Mouse (Mus musculus) heart, postnatal 25 days (tissue): ENCODE measurements around the gene Ipo4. TPM values are rescaled to one million over a fixed set of nuclear protein-coding genes. Genes with fewer than 3 reads are reported as not detected.

Source experiments
- DNase-seq: peaks from one replicate; pipeline ENCODE4 v3.0.0; 2022; ENCODE audit warnings: low spot score
- intact Hi-C: fragments of 180-260 bp; cut with DNase I; formaldehyde crosslinking; loops from one replicate; pipeline ENCODE4 v1.15.1; 2025
- total RNA-seq, 2 experiments: library from RNA; stranded (reverse); gene quantifications; 2 replicates each; pipeline ENCODE4 v1.2.3; 2021

The Ipo4 gene
- 10 to 100 TPM; 51.1 to 57.0 TPM for total RNA-seq

DNA sequence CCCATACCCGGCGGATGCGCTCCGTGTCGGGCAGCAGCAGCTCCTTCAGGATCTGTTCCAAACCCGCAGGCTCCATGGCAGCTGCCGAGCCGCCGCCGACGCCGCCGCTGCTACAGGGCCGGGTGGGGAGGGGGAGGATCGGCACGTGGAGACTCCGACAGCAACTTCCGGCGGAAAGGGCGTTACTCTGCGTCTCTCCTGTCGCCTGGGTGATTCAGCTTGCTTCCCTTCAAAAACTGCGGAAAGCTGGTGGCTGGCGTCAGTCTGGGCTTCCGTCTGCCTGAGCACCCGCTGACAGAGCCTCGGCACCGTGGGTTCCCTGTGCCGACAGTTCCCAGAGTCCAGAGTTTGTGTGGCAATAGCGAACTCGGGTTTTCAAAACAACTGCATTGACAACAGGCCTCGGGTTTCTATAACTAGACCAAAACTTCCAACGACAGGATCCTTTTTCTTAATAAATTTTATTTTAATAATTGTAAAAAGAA is at the start of gene Ipo4:
TSS of gene Ipo4 (minus strand) at position 435 of the 485 bp plus-strand sequence.
- peak; percentile 77 for DNase-seq
- intact Hi-C loops, result loop anchor here (5.0 kb wide), 1 partner anchor 37 kb away; the partner anchor contains the start of genes Gmpr2 and Nedd8

DNA sequence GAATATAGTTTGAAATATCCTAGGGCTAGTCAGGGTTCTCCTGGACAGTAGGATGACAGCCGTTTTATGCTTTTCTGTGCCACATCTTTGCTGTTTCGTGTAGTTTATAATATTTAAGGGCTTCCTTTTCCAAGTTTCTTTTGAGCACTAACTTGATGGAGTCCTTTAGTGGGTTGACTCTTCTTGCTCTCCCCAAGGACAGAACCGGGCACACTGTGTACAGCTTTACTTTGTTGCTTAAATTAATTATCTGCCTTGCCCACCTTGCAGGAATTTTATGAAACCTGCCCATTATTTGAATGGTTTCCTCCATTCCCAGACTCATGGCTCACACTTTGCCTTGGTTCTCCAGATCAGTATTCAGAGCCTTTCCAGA is 46.3 kb upstream of the Ipo4 start:
- intact Hi-C loops, result loop anchor here (1.0 to 2.0 kb wide), 2 partner anchors 39 to 63 kb away; partner anchors contain the start of genes Dhrs1 and Nop9

DNA sequence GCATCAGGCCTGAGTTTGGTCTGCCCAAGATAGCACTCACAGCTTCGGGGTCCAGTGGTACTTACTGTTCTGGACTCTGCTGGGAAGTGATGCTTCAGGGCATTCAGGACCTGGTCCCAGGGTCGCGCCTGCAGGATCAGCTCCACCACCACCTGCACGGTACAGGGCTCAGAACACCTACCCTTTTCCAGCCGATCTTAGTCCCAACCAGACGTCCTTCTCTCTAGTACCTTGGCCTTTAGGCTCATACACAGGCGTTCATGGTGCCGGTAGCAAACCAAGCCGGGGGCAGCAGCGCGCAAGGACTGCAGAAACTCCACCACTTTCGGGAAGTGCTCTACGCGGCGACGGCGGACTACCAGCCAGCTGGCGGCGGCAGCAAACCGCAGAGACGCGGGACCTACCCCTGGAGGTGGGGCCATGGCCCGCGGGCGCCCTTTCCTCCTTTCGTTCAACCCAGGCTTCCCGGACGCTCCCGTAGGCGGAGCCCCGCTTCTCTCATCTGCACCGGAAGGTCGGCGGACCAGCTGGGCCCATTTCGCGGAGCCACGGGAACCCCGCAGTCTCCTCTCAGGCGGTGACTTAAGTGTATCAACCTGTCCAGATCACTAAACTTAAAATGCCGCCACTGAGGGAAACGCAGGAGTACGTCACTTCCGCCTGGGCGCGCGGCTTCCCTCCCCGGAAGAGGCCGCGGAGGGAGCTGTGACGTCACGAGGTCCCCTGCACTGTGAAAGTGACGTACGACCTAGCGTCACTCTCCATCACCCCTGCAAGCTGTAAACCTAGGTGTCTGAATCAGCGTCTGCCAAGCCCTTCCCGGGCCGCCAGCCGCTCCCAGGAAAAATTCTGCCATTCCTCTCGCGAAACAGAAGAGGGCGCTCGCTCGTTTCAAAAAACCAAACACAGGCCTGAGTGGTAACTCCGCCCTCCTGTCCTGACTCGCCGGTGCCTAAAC is 45.7 kb upstream of the Ipo4 start, which contains the start of gene Tinf2:
TSS of gene Tinf2 (minus strand) at position 661 of the 958 bp plus-strand sequence.
- DNase-seq, result peak; percentile 87
- intact Hi-C loops, result loop anchor here (1.0 to 2.0 kb wide), 2 partner anchors 39 to 64 kb away; partner anchors contain the start of genes Dhrs1 and Nop9

More for the DNA sequence above, 46.3 kb upstream of the Ipo4 start:
- no peak for DNase-seq

DNA sequence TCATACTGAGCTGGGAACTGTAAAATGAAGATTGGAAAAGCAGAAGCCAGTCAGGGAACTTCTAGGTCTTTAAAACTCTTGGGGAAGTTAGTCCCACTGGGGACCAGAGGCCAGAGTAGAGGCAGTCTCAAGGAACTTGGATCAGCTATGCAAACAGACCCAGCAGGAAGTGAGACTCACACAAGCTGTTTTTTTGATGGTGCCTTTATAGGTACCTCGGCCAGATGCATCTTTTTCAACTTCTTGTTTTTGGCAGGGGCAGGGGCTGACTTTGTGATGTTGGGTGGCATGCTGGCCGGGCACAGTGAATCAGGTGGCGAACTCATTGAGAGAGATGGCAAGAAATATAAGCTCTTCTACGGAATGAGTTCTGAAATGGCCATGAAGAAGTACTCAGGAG is 41.9 kb upstream of the Ipo4 start:
- intact Hi-C loops, result no loop called here
- no peak for DNase-seq

DNA sequence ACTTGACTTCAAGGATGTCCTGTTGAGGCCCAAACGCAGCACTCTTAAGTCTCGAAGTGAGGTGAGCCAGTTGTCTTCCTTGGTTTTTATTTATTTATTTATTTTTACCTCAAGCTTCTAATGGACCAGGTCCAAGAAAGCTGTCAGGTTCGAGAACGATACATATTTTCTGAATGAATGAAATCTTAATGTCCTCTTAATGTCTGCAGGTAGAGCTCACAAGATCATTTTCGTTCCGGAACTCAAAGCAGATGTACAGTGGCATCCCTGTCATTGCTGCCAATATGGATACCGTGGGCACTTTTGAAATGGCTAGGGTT is 36.9 kb upstream of the Ipo4 start:
- intact Hi-C loops, result loop anchor here (5.0 kb wide), 1 partner anchor 35 kb away; the partner anchor contains the start of genes Gm49378 and Ipo4

DNA sequence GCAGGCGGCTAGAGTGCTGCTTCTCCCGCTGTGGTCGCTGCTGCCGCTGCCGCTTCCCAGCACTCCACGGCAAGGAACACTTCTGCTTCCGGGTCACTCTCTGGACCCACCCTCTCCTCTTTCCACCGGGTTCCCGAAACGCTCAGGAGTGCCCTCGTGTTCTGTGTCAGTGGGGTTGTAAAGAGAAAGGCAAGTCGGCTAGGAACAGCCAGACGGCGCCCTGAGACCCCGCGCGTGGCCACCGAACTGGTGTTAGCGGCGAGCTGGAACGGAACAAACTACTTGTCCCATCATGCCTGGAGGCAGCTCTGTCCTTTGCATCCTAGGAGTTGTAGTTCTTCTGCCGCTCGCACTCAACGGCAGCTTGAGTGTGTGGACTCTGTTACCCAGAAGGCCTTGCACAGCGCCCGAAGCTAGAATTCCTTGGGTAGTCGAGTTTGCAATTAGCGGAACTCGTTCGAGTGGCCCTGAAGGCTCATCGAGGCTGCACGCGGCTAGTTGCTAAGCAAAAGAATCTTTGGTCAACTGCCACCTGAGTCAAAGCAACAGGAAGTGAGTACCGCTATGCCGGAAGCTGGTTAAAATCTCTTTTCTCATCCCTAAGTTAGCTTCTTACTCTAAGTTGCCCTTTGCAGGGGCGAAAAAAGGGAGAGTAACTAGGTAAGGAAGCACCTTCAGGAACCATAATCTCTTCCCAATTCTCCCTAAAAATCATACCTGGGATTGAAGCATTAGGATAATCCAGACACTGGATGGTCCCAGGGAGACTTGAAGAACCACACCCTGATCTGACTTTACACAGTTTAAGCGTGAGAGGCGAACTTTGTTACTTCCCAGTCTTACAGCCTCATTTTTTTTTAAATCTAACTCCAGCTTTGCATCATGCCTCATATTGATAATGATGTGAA is 36.3 kb upstream of the Ipo4 start, which contains the start of the genes Gmpr2 and Nedd8:
TSS of gene Gmpr2 (plus strand) at position 109 of the 908 bp plus-strand sequence.
TSS of gene Nedd8 (minus strand) at position 292 of the 908 bp plus-strand sequence.
- DNase-seq, result peak; percentile 89
- intact Hi-C loops, result loop anchor here (5.0 kb wide), 1 partner anchor 35 kb away; the partner anchor contains the start of genes Gm49378 and Ipo4

More for the DNA sequence above, 36.9 kb upstream of the Ipo4 start:
- DNase-seq, result no peak

DNA sequence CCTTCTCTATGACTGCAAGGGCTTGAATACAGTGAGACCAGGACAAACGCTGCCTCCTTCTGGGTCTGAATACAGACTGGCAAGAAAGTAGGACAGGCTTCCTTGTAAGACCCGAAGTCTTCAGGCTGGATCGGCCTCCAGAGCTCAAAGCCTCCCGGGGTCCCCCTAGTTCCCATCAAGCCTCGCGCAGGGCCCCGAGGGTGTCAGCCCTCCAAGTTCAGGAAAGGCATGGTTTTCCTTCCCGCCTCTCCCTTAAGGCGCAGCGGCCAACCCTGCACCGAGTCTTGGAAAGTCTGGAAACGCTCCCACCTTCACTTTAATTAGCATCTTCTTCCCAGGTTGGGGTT is 35.7 kb upstream of the Ipo4 start:
- no peak for DNase-seq
- intact Hi-C loops, result loop anchor here (5.0 kb wide), 1 partner anchor 34 kb away; the partner anchor contains the start of genes Gm49378 and Ipo4

DNA sequence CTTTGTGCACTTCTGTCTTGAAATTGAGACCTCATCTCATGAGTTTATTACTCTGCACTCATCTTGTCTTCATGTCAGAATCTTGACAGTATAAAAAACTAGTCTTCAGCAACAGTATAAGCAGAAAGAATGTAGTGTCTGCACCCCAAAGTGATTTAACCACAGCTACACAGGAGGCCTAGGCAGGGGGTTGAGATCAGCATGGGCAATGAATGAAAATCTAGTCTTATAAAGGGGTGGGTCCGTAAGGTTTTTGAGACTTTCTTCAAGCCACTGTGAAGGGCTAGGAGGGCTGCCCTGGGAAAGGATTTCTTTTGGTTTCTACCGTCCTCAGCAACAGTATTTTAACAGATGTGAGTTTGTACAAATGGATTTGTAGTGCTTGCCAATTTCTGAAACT is 24.9 kb upstream of the Ipo4 start:
- DNase-seq, result no peak
- intact Hi-C loops, result loop anchor here (2.0 kb wide), 1 partner anchor 18 kb away; the partner anchor contains the start of gene Tm9sf1

DNA sequence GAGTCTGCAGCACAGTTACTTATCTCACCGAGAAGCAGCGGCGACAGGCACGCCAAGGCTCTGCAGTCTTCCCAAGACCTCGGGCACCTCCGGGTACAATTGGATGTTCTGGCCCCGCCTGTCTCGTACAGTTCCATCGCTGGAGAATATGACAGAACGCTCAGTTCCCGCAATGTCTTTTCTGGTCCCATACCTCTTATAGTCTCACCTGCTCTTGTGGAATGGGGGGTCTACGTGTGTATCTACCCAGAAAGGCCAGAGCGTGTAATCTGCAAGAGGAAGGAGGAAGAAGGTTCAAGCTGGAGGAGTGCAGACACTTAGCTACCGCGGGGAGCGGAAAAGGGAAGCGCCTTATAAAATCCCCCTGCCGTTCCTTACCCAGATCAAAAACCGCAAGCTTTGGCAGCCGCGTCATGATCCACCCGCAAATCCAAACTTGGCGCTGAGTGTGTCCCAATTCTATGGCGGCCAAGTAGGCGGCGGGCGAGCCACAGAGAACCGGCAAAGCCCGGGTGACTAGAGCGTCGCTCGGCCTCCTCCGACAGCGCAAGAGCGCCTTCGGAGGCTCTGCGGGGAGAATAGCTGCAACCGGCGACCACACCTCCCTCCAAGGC is 24.3 kb upstream of the Ipo4 start, which contains the start of gene Mdp1:
TSS of gene Mdp1 (minus strand) at position 549 of the 614 bp plus-strand sequence.
- intact Hi-C loops, result loop anchor here (2.0 kb wide), 1 partner anchor 17 kb away; the partner anchor contains the start of gene Tm9sf1
- DNase-seq, result peak; percentile 57

DNA sequence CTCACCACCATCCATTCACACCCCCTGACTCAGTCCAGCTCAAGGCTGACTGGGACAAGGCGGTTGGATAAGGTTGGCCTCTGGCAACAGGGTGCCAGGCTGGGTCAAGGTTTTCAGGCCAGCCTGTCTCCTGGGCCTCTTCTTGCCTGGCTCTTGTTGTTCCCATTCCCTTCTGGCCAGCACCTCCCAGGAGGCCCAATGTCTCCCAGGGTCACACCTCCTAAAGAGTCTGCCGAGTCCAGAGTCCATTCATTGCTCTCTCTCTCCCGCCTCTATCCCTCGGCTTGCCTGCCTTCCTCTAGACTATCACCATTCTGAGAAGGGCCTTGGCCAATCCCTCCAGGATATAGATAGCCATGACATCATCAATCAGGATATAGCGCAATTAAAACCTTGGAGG is 22.3 kb upstream of the Ipo4 start:
- intact Hi-C loops, result no loop called here
- no peak for DNase-seq

DNA sequence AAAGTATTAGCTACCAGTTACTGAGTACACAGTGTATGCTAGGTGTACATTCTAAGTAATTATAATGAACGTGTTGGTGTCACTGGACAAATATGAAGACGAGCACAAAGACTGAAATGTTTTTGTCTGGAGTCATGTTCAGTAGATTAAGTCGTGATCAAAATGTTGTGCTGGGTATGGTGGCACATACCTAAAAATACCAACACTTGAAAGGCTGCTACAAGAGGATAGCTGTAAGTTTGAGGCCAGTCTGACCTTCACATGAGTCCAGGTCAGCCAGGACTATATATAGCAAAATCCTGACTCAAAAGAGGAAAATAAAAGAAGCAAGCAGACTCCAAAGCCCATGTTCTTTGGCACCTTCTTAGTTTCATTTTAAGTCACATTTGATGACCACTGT is 21.2 kb upstream of the Ipo4 start:
- intact Hi-C loops, result no loop called here
- no peak for DNase-seq

DNA sequence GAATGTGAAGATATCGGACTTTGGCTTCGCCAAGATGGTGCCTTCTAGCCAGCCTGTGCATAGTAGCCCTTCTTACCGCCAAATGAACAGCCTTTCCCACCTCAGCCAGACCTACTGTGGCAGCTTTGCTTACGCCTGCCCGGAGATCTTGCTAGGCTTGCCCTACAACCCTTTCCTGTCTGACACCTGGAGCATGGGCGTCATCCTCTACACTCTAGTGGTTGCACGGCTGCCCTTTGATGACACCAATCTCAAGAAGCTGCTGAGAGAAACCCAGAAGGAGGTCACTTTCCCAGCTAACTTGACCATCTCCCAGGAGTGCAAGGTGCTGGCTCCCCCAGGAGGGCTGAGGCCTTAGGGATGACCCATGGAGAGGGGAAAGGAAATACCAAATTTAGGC is 15.8 kb upstream of the Ipo4 start:
- no peak for DNase-seq
- intact Hi-C loops, result no loop called here

DNA sequence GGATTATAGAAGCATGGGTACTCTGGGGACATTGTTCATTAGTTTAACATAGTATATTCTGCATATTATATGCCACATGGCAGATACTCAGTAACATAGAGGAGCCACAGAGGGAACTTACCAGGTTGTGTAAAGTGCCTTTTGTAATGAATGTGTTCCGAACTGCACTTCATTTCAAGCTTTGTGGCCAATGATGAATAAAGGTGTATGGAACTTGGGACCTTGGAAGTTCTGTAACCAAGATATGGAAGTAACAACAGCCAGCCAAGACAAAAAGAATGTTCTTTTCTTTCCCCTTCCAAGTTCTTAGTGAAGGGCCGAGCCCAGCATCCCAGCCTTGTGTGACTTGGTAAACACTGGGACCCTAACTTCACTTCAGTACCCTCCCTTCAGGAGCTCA is 14.1 kb upstream of the Ipo4 start, which contains the start of gene Tssk4:
TSS of gene Tssk4 (plus strand) at position 301 of the 400 bp plus-strand sequence.
- intact Hi-C loops, result no loop called here
- no peak for DNase-seq

DNA sequence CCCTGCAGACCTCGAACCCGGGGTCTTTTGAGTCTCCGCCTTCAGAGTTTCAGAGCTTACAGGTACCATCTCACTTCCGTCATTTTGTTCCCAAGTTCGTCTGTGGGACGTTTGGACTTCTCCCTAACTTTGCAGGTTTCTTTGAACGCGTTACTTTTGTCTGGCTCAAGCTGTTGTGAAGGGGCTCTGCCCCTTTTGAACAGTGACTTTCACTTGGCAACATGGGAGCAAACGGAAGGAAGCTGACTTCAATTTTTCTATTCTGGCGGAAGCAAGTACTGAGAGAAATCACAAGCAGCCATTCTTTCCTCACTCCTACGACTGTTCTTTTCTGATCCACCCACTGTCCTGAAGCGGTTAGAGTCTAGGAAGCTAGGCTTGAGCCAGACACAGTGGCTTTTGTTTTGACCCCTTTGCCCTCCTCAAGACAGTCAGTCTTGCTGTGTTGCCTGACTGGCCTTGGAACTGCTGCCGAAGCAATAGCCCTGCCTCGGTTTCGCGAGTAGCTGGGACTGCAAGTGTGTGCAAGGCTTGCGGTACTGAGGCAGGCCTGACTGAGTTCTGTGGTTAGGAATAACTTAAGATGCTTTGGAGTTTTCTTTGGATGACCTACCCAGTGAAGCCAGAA is 8.6 kb upstream of the Ipo4 start:
- no peak for DNase-seq

DNA sequence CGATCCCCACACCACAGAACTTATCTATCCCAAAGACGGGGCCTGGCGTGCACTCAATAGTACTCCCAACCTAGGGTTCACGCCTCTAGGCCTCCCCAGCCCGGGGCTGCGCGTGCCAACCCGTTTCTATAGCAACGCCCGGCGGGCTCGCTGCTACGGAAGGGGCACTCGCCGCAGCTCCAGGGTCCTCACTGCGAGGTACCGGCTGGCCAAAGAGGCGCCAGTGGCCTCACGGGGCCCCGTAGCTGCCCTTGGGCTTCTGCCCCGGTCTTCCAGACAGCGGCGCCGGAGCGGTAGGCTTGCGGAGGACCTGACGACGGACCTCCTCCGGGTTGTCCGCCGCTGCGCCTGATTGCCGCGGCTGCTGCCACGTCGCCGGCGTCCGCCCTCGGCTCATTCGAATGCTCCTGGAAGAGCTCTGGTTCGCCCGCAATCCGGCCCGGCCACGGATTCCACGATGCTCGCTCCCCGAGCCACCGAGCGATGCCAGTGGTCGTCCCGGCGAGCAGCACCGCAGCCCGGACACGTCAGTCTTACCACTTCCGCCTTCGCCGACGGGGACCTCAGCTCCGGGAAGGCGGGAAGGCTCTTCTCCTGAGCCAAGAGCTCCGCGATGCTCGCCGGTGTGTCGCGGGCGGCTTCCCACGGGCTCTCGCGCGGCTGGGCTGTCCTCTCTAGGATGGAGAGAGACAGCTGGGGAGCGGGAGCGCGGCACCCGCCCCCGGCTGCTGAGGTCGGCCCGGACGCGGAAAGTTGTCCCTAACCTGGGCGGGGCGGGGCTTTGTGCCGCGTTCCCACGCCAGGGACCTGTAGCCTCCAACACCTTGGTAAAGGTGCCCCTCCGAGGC is 7.5 kb upstream of the Ipo4 start, which contains the start of gene Tm9sf1:
TSS of gene Tm9sf1 (minus strand) at position 747 of the 848 bp plus-strand sequence.
- intact Hi-C loops, result loop anchor here (2.0 kb wide), 1 partner anchor 18 kb away; the partner anchor contains the start of gene Mdp1
- peak; percentile 78 for DNase-seq

More for the DNA sequence above, 8.6 kb upstream of the Ipo4 start:
- intact Hi-C loops, result no loop called here

DNA sequence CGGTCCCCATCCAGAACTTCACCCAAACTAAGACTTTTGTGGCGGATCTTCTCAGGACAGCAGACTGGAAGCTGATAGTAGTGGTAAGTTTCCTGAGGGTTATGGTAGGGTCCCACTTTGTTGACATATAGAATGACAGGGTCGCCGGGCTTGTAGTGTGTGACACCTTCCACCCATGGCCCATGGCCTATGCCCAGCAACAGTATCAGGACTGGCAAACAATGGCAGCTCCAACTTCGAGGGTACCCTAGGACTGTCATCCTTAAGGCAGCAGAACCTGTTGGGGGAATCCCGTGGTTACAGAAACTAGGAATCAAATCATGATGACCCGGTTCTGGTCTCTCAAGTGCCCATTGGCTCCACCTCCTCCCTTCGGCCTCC is 6.9 kb upstream of the Ipo4 start:
- DNase-seq, result no peak
- intact Hi-C loops, result loop anchor here (2.0 kb wide), 1 partner anchor 18 kb away; the partner anchor contains the start of gene Mdp1

DNA sequence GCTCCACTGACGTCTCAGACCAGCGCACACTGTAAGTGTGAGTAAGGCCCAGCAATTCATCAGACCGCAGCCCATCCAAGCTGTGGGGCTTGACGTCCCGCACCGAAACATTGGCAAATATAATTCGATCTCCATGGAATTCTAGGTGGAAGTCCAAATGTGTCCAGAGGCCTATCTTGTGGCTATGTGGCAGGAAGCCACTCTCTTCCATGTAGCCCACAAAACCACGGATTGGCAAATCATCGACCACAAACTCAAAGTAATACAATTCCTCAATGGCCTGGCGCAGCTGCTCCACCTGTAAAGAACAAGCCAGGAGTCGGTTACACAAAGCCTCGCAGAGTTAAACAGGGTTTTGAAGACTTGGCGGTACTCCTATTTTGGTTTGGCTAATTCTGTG is 5.5 kb upstream of the Ipo4 start:
- no peak for DNase-seq
- intact Hi-C loops, result no loop called here
